Mouse (Mus musculus) adrenal gland, adult 8-10 months (tissue): ENCODE data around the gene Mgat5. TPM values are rescaled to one million over a fixed set of nuclear protein-coding genes. Genes with fewer than 3 reads are reported as not detected.

Experiments
- DNase-seq: peaks from one replicate; pipeline ENCODE4 v3.0.0; 2022
- total RNA-seq, 4 experiments: library from RNA; stranded (reverse); gene quantifications; 2 replicates each; pipeline ENCODE4 v1.2.4; 2022

Mgat5 gene
- total RNA-seq, 4 experiments from 2014 or later = 14.5 to 21.1 (median 18.5) TPM

DNA sequence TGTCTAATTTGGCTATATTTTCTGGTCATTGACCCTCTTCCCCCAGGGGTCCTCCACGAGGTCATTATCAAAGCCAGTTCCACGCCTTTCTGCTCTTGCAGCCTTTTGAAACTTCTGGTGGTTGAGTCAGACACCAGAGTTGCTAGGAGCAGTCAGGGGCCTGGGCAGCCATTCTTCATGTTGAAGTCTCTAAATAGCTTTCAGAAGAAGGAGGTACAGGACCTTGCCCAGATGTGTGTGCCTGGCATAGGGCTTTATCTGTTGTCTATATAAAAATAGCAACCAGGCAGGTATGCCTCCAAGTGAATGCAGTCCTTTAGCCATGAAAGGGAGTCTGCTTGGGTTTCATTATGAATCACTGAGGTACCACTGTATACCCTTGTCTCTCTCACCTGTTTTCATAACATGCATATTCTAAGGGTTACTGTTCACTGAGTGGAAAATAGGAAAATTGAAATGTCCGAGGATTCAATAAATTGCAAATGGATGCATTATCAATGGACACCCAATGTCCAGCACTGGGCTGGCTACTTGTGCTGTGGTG, 141.9 kb downstream of the Mgat5 start:
- peak; percentile 30 for DNase-seq

DNA sequence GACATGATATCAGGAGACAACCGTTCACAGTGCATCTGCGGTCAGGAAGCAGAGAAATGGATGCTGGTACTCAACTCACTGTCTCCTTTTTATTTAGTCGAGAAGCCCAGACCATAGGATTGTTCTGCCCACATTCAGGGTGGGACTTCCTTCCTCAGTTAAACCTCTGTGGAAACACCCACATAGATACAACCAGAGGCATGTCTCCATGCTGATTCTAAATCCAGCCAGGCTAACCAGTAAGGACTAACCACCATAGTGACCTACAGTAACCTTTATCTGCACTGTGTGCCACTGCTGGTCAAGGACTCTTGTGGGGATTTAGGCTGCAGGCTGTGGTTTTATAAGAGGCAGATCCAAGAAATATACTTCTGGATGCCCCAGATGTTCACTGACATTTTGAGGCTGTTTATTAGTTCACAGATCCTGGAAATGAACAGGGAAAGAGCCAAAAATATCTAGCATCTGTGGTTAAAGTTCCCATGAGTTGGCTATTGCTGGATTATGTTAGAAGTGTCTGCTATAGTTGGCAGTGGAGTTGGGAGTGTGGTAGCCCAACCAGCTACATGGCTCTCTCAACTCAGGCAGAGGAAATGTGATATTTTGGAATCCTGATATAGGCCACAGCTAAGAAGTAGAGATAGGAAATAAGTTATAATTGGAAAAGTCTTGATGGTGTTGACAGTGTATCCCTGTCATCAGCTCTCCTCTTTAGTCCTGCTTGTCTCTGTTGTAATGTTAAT, 143.2 kb downstream of the Mgat5 start:
- DNase-seq = no peak

DNA sequence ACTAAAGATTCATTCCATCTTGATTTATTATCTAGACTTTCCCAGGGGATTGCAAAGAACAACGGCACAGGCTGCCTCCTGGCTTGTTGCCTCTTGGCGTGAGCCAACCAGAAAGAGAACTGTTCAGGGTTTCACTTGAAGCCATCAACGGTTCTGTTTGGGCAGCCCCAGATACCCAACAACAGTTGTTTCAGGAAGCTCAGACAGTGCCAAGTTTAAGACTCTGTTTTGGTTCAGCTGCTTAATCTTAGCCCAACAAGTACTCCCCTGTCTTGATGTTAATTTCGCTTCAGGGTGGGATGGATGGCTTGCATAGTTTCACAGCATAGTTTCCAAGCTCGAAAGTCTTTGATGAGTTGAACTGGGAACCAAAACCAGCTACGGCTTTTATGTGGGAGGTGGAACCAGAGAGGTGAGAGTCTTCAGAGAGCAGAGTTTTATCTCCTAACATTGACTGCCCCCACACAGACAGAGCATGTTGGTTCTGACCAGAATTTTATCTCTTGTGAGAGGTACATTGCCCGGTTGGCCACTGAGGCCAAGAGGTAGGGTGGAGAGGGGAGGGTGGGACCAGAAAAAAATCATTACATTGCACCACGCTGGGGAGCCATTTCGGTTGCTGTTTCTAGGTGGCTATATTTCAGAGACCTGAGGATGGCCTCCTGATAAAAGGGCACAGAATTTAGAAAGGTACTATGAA, 144.0 kb downstream of the Mgat5 start:
- DNase-seq = no peak

DNA sequence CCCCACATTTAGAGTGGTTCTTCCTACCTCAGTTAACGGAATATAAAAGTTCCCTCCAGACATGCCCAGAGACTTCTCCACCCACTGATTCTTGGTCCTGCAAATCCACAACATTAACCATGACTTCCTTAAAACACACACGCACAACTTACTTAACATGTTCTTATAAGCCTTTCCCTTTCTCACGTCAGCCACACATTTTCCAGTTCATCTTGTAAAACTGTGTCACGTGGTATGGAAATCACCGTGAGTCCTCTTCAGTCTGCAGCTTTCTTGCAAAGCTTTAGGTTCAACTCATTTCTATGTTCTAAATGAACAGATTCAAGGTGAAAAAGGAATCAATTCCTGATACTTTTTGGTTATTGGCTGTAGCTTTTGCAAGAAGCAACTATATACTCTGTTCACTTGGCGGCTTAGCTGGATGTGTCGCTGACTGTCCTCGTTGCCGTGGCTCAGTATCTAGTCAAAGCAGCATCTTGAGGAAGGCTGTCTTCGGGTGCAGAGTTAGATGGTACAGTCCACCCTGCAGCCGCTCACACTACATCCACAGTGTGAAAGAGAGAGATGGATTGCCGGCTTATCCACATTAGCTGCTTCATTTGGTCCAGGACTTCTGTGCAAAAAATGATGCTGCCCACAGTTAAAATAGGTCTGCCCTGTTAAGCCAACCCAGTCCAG, 146.7 kb downstream of the Mgat5 start:
- DNase-seq = no peak

DNA sequence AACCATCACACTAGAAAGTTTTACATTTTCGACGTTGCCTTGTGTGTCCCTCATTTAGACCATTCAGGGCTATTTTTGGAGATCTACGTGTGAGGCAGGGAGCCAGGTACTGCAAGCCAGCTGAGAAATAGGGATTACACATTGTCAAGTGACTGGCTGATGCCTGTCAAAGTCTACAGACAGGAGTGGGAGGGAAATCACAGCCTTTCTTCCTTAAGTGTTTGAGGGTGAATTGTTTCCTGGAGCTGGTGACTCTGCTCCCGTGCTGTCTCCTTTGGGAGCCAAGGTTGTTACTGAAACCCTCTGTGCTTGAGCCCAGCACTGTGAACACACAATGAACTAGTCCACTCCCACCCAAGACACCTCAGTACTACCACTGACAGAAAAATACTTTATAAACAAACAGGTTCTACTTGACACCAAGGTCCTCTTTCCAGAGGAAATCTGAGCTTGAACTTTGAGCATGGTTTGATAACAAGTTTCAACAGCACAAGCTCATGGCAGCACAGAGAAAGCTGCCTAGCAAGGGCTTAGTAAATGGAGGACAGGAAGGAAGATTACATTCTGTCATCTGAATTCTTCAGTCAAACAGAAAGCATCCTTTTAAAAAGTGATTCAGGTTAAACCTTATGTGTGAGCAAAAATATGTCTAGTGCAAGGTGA, 147.4 kb downstream of the Mgat5 start:
- DNase-seq = no peak

DNA sequence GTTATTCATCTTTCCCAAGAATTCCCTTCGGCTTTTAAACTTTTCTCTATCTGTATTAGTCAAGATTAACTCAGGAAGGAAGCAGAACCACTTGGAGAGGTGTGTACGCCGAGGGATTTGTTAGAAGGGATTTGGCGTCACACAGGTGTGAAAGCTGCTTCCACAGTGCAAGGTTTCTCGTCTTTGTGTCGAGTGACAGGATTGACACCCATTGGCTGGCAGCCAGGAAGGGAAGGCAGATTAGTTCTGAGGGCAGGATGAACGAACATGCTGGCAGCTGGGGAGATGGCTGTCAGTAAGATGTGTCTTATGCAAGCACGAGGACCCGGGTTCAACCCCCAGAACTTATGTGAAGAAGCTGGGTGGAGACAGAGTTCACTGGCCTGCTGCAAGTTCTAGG, 148.6 kb downstream of the Mgat5 start:
- DNase-seq = no peak

DNA sequence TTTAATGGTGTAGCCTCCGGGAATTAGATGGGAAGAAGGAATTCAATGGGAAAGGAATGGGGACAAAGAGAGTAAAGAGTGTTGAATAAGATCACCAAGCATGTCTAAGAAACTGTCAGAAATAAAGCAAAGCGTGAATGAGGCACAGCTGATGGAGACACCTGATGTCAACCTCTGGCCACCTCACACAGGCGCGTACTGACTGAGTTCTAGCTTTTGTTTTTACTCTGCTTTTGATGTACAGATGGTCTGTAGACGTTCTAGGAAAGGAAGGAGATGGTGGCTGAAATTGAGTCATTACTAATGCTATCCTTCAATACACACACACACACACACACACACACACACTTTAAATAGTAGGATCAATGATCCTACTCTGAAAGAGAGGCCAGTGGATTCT, 149.3 kb downstream of the Mgat5 start:
- no peak for DNase-seq

DNA sequence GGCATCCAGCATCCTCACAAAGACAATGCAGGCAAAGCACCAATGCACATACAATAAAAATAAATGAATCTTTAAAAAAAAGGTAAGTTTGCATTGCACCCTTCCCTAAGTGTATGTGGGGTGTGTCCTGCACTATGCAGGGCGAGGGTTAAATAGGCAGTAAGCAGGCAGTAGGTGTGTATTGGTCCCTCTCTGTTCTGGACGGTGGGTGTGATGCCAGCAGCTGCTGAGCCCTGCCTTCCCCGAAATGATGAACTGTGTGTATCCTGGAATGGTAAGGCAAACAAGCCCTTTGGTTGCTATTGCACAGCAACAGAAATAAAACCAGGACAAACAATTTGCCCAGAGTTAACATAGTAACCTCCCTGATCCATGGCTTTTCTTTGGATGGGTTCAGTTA, 150.2 kb downstream of the Mgat5 start:
- DNase-seq = no peak

DNA sequence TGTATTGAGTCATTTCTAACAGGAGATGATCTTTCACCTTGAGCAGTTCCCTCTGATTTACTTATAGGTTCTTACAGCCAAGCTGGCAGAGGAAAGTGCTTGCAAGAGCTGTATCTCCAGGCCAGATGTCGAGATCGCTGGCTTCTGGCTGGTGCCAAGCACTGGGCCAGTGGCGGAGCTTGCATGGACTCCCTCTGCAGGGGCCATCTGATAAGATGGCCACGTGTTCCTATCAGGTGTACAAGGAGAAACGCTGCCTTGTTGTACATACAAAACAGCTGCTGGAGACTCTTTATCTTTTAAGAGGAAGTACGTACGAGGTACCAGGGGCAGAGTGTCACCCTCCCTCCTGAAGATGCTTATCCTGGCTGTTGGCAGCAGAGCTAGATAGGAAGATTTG, 158.8 kb downstream of the Mgat5 start:
- DNase-seq = no peak

DNA sequence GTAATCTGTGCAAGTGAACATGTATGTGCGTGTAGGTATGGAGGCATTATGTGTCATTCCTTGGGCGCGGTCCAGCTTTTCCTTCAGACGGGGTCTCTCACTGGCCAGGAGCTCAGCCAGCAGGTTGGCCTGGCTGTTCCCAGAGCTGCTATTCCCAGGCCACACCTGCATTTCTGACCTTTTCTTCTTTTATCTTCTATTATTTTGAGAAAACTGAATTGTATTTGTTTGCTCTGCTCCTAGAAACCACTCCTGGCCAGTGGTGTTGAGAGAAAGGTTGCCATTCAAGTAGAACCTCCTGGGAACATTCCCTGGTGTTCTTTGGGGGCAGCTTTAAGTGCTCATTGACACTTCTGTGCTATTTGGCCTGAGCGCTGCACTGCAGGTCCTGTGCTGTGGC, 160.9 kb downstream of the Mgat5 start:
- no peak for DNase-seq

DNA sequence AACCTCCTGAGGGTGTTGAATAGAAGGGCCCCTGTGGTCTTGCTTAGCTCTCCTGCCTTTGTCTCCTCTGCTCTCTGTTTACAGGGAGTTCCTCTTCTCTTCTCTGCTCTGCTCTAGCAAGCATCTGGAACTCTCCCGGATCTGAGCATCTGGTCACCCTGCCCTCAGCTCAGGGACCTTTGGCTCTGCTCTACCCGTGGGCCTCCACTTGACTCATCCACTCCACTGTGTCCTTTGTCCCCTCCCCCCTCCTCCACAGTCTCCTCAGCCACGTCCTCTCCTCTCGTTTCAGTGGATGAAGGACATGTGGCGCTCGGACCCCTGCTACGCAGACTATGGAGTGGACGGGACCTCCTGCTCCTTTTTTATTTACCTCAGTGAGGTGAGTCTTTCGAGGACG, 161.3 kb downstream of the Mgat5 start:
- DNase-seq = no peak

DNA sequence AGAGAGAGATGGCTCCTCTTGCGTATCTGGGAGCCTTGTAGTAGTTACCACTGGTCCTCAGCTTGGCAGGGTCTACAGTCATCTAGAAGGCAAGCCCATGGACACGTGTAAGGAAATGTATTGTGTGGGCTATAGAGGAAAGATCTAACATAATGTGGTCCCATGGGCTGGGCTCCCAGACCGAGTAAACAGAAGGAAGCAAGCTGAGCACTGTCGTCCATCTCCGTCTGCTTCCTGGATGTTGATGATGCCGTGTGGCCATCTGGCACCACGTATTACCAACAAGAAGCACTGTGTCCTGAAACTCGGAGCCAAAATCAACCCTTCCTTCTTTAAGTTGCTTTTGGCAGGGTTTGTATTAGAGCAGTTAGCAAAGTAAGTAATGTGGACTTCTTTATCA, 163.7 kb downstream of the Mgat5 start:
- DNase-seq = no peak

DNA sequence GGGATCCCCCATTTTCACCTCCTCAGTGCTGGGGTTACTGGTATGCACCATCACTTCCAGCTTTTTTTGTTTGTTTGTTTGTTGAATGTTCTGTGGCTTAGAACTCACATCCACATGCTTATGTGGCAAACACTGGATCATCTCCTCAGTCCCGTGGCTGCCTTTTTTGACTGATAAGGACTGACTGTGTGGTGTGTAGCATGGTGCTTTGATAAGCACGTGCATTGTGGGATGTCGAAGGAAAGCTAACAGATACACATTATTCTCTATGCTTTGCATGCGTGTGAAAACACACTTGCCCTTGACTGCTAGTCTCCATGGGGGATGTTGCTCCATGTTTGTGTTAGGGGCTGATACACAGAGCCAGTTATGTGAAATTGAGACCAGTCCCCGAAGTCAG, 164.7 kb downstream of the Mgat5 start:
- no peak for DNase-seq

DNA sequence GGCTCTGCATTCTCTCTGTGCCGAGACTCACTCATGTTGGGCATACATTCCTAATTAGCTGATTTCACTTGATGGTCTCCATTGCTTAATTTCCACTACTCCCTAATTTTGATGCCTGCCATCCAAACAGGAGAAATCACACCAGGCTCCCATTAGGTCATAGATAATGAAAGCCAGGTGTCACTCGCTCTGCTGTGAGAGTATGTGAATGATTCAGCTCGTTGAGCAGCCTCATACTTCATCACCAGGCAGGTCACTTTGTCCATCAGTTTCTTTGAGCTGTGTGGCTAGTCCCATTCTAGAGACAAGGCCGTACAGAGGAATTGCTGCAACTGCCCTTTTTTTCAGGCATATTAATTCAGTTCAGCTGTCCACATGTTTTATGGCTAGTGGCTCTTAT, 167.3 kb downstream of the Mgat5 start:
- DNase-seq = no peak

DNA sequence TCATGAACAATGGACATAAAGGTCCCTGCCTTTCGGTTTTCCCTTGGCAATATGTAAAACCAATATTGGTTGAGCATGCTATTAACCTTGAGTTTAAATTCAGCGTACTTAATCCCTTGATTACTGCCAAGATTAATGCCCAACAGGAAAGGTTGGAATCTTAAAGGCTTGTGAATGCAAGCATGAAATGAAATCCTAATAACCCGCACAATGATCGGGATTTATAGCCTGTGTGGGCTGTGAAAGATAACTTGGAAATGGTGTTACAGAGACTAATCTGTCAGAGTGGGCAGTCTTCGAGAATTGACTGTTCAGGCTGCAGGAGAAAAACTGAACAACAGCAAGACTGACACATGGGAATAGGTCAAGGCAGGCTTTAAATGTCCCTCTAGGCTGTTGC, 168.7 kb downstream of the Mgat5 start:
- DNase-seq = no peak

DNA sequence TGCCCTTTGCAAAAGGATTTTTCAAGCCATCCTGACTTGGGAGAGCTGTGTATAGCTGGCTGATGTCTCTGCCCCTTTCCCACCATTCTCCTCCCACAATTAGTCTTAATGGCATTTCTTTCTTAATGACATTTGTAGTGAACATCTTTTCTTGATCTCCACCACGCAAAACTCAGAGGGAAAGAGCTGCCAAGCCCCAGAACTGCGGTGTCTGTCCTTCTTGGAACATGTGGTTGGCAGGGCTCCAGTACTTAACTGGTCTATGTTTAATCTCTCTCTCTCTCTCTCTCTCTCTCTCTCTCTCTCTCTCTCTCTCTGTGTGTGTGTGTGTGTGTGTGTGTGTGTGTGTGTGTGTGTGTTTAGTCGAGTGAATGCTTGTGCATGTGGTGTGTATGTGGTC, 169.3 kb downstream of the Mgat5 start:
- DNase-seq = no peak

DNA sequence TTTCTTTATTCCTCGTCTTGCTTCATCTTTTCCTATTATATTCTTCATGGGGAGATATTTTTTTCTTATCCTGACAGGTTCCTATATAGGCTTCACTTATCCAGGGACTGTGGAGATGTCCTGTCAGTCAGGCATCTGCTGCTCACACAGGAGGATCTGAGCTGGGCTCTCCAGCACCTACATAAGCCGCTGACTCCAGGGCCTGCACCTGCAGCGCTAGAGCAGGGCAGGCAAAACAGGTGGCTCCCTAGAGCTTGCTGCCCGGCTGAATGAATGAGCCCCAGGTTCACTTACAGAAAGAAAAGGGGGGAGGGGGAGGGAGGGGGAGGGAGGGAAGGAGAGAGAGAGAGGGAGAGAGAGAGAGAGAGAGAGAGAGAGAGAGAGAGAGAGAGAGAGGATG, 175.3 kb downstream of the Mgat5 start:
- no peak for DNase-seq

DNA sequence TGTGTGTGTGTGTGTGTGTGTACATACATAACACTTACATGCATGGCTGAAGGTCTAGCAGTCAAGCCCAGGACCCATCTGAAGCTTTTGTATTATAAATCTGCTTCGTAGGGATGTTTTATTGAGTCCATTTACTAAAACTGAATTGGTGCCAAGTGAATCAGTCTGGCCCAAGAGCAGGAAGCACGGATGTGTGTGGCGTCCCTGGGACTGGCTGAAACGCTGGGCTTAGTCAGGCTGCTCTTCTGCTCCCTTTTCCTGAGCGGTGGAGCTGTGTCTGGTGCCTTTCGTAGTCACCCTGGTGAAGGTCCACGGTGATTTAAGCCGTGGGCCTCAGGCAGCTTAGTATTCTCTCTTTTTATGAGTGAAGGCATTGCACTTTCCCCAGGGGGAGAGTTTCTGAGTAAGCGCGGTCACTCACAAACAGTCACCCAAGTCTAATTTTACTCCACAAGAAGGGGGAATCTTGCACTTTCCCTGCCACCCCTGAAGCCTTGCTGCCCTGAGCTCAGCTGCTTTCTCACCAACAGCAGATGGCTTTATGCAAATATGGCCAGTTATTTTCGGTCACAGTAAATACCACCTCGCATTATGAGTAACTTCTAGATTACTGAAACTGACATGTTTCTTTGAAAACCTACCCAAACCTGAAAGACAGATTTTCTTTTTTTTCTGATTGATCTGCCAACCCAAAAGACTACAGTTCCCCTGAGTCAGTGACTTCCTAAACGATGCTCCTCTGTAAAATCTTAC, 176.1 kb downstream of the Mgat5 start:
- DNase-seq = peak; percentile 34

DNA sequence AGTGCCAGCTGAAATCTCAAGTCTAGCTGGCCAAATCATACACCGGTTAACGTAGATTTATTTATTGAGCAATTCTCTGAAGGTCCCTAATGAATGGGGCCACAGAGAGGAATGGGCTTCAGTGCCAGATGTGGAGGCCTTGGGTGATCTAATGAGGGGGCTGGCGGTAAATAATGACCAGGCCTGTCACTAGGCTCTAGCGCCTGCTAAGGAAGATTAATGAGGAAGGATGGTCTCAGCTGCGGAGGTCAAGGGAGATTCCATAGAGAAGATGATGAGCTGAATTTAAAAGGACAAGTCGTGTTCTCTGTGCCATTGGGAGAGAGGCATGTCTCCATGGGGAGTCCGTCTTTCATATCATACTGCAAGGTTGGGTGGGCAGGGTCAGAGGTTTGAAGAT, 178.3 kb downstream of the Mgat5 start:
- DNase-seq = no peak

DNA sequence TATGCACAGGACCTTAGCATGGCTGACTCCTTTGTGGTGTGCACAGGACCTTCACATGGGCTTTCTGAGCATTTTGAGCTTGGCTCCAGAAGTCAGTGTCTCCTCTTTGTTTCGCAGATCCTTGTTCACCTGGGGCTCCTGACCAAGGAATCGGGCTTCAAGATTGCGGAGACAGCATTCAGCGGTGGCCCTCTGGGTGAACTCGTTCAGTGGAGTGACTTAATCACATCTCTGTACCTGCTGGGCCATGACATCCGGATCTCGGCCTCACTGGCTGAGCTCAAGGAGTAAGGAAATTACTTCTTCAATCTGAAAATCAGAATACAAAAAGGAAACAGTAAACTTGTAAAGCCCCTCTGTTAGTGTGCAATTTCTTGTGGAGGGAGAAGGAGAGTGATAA, 182.4 kb downstream of the Mgat5 start:
- no peak for DNase-seq

DNA sequence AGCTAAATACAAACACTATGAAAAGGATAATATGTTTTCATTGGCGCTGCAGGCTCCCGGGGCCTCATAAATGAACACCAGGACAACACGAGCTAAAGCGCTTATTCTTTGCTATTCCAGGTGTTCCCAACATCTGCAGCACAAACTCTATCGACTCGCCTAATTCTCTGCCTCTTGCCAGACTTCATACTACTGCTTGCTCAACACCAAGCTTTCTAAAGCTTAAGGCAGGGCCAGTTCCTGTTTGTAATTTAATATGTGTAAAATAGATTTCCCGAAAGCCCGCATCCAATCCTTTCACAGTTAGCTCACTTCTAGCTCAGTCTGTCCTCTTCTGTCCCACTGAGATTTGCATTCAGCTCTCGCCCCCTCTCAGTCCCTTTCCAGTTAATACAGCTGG, 182.8 kb downstream of the Mgat5 start:
- no peak for DNase-seq

DNA sequence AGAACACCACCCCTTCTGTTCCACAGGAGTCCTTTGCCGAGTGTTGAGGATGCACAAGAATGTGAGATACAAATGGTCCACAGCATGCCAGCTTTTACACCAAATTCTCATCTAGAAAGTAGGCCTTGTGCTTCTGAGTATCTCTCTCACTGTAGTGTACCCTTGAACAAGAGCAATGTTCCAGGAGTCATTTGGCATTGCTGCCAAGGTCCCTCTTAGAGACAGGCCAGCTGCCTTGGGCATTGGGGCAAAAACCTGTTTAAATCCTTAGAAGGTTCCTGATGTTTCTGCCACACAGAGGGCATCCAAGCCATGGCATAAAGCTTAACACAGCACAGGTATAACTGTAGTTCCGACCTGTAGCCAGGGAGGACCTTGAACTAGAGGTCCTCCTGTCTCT, 189.9 kb downstream of the Mgat5 start:
- DNase-seq = no peak
